Mouse (Mus musculus) liver, adult 2 months (tissue): ENCODE results near the gene Mybphl. TPM values are rescaled to one million over a fixed set of nuclear protein-coding genes. Genes with fewer than 3 reads are reported as not detected.

Experiments
- DNase-seq: peaks from one replicate; pipeline ENCODE4 v3.0.0-alpha.2; 2011; ENCODE audit warnings: low read depth, low spot score; ENCODE audit errors: extremely low read depth
- H3K27ac ChIP-seq: fragments of 200-500 bp; replicated peaks from 2 replicates; pipeline ENCODE4 v1.5.1; 2012; ENCODE audit warnings: low read depth, mild to moderate bottlenecking, control low read depth, inconsistent platforms, low read length; ENCODE audit not compliant: insufficient read depth
- H3K27me3 ChIP-seq: fragments of 200-500 bp; 2 replicates; pipeline ENCODE4 v1.6.1; 2012; ENCODE audit warnings: mild to moderate bottlenecking, moderate library complexity, low read length, inconsistent platforms; ENCODE audit not compliant: control insufficient read depth, insufficient read depth
- H3K36me3 ChIP-seq: fragments of 200-500 bp; 2 replicates; pipeline ENCODE4 v1.6.1; 2012; ENCODE audit warnings: low read length, inconsistent platforms; ENCODE audit not compliant: control insufficient read depth, insufficient read depth
- H3K4me1 ChIP-seq: fragments of 200-500 bp; 2 replicates; pipeline ENCODE4 v1.6.1; 2011; ENCODE audit warnings: low read length; ENCODE audit not compliant: control insufficient read depth, insufficient read depth
- H3K4me3 ChIP-seq: fragments of 200-500 bp; 2 replicates; pipeline ENCODE4 v1.5.1; 2011; ENCODE audit warnings: low read depth, mild to moderate bottlenecking, control low read depth, low read length, moderate library complexity; ENCODE audit not compliant: insufficient read depth
- H3K79me2 ChIP-seq: fragments of 200-500 bp; 2 replicates; pipeline ENCODE4 v1.6.1; 2012; ENCODE audit warnings: inconsistent platforms, mild to moderate bottlenecking, low read length, moderate library complexity; ENCODE audit not compliant: control insufficient read depth, insufficient read depth
- H3K9ac ChIP-seq: fragments of 200-500 bp; 2 replicates; pipeline ENCODE4 v1.6.1; 2012; ENCODE audit warnings: low read depth, mild to moderate bottlenecking, control low read depth, inconsistent platforms, low read length
- CTCF ChIP-seq: fragments of 200-500 bp; IDR thresholded peaks from 2 replicates; pipeline ENCODE4 v1.5.1; 2011; ENCODE audit warnings: low read depth, low read length, control low read depth
- POLR2A ChIP-seq: fragments of 200-500 bp; IDR thresholded peaks from 2 replicates; pipeline ENCODE4 v1.6.1; 2011; ENCODE audit warnings: low read length, control low read depth; ENCODE audit not compliant: insufficient read depth; ENCODE audit errors: extremely low read depth
- WGBS: fragments of 180-500 bp; shearing (Covaris S2); methylation state at CpG from one replicate; pipeline ENCODE4 v1.1.7; 2018; 5-methylcytosine and 5-hydroxymethylcytosine counted together
- polyA plus RNA-seq: library from polyadenylated mRNA; depleted of rRNA; stranded (reverse); fragments of >200 nt; gene quantifications from 2 replicates; pipeline ENCODE4 v1.2.3, GENCODE M21; 2012
- total RNA-seq: library from RNA; depleted of rRNA; stranded (reverse); fragments of >200 nt; gene quantifications from 2 replicates; pipeline ENCODE4 v1.2.3, GENCODE M21; 2014

Mybphl gene
- total and polyA plus RNA-seq, 2 experiments, result not detected

- Histone ChIP-seq H3K79me2 (no peaks in the 10 kb centered on the region), H3K27me3 (peaks cover 4% of the 10 kb centered on the region; the same call in 1 of the 2 replicates), H3K36me3 (no peaks in the 10 kb centered on the region), H3K27ac (no peak overlapping the region), H3K9ac (no peak overlapping the region), H3K4me3 (no peak overlapping the region), H3K4me1 (no peaks in the 10 kb centered on the region)
- TF ChIP-seq POLR2A (no peak), CTCF (no peak)
- no peak for DNase-seq
- 98% methylated on average over 35 of the region's 35 CpGs for WGBS
Measured at GRCm38 (mm10) chr3:108413634-108414360, 49.1 kb downstream of the Mybphl start.

GRCm38 (mm10) chr3:108414857-108415830, 50.4 kb downstream of the Mybphl start, which contains the start of gene Celsr2:
TSS of gene Celsr2 (minus strand) at chr3:108415552.
- H3K36me3 ChIP-seq, result no peaks in the 10 kb centered on the region
- peak within 1 kb of the TSS; percentile 62 for H3K4me3 ChIP-seq
- no peak within 1 kb of the TSS for H3K27ac ChIP-seq
- H3K27me3 ChIP-seq, result peaks cover 4% of the 10 kb centered on the region; the same call in 1 of the 2 replicates
- TF ChIP-seq POLR2A, result no peak
- no peak for TF ChIP-seq CTCF
- no peak for DNase-seq
- H3K4me1 ChIP-seq, result no peaks in the 10 kb centered on the region
- WGBS, result 12% methylated on average over 66 of the region's 67 CpGs
- no peaks in the 10 kb centered on the region for H3K79me2 ChIP-seq
- peak within 1 kb of the TSS; percentile 75 for H3K9ac ChIP-seq

- Histone ChIP-seq H3K27me3 (peaks cover 4% of the 10 kb centered on the region; the same call in 1 of the 2 replicates), H3K9ac (peak overlapping the region; percentile 75), H3K27ac (no peak overlapping the region), H3K4me1 (no peaks in the 10 kb centered on the region), H3K36me3 (no peaks in the 10 kb centered on the region), H3K4me3 (peak overlapping the region; percentile 62), H3K79me2 (no peaks in the 10 kb centered on the region)
- DNase-seq, result no peak
- WGBS, result under 1% methylated on average over 48 of the region's 48 CpGs
- no peak for TF ChIP-seq CTCF
- TF ChIP-seq POLR2A, result no peak
Measured at GRCm38 (mm10) chr3:108415831-108416223, 51.1 kb downstream of the Mybphl start.

GRCm38 (mm10) chr3:108423006-108423405, 58.3 kb downstream of the Mybphl start:
- Histone ChIP-seq H3K79me2 (no peaks in the 10 kb centered on the region), H3K36me3 (peaks cover 18% of the 10 kb centered on the region), H3K27me3 (no peaks in the 10 kb centered on the region), H3K4me1 (no peaks in the 10 kb centered on the region), H3K27ac (no peak overlapping the region), H3K4me3 (no peak overlapping the region), H3K9ac (no peak overlapping the region)
- WGBS, result 55% methylated on average over 6 of the region's 6 CpGs
- DNase-seq, result no peak
- no peak for TF ChIP-seq POLR2A
- TF ChIP-seq CTCF, result no peak

GRCm38 (mm10) chr3:108423844-108424801, 59.4 kb downstream of the Mybphl start:
- Histone ChIP-seq H3K27me3 (no peaks in the 10 kb centered on the region), H3K4me1 (no peaks in the 10 kb centered on the region), H3K9ac (no peak overlapping the region), H3K4me3 (no peak overlapping the region), H3K79me2 (no peaks in the 10 kb centered on the region), H3K27ac (no peak overlapping the region), H3K36me3 (peaks cover 28% of the 10 kb centered on the region)
- WGBS, result 34% methylated on average over 11 of the region's 11 CpGs
- no peak for DNase-seq
- TF ChIP-seq CTCF (no peak), POLR2A (no peak)
